Mouse (Mus musculus): Measurements from ENCODE around the gene Acot3.
A peak's percentile ranks its signal among the peaks of the same experiment; 100 is the strongest.

Gene Acot3

GRCm38 (mm10) chr12:84100604-84101492 lies 48.9 kb downstream of the Acot3 start, which contains the start of gene Acot6:
Gene Acot6 (plus strand): TSS chr12:84100654.
- peak; percentile 41 for DNase-seq (ENCODE audit: low read depth, low spot score)

GRCm38 (mm10) chr12:84101493-84101845 lies 49.5 kb downstream of the Acot3 start:
- DNase-seq (ENCODE audit: low read depth, low spot score) = no peak

- no peak for DNase-seq (ENCODE audit: low read depth, low spot score)
Observed at GRCm38 (mm10) chr12:84107012-84107411, 55.1 kb downstream of the Acot3 start.

GRCm38 (mm10) chr12:84107692-84108091 lies 55.7 kb downstream of the Acot3 start:
- no peak for DNase-seq (ENCODE audit: low read depth, low spot score)

GRCm38 (mm10) chr12:84109924-84110323 lies 58.0 kb downstream of the Acot3 start:
- DNase-seq (ENCODE audit: low read depth, low spot score) = no peak

Data from mesoderm, embryonic 11.5 days (tissue).